Mouse (Mus musculus): ENCODE results near the gene Suox. TPM values are rescaled to one million over a fixed set of nuclear protein-coding genes. Genes with fewer than 3 reads are reported as not detected.

Gene Suox
- polyA plus RNA-seq, 1 experiment from 2014 or later = 11.1 TPM

DNA sequence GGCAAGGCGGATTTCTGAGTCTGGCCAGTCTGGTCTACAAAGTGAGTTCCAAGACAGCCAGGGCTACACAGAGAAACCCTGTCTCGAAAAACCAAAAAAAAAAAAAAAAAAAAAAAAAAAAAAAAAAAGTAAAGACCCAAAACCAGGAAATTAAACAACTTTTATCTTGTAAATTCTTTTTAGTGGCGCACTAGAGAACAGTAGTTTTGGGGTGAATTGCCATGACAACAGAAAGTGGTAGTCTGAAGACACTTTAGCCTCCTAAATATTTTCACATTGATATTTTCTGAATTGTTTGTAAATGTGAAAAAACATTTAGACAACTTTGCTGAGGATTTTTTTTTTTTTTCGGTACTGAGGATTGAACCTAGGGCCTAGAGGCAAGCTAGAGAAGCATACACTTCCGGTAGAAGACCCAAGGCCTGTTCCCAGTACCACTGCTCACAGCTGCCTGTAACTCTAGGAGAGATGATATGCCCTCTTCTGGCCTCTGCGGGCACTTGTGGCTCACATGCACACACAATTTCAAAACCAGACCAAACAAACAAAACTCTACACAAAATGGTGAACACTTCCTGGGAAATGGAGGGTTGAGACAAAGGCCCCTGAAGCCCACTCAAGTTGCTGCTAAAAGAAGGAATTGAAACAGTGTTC lies 23.3 kb upstream of the Suox start:
- peak overlapping the region; percentile 58; the same call in 1 of the 2 replicates for H3K9ac ChIP-seq
- H3K27me3 ChIP-seq (replicated peaks) = no peaks in the 10 kb centered on the region
- no peaks in the 10 kb centered on the region for H3K9me3 ChIP-seq
- peaks cover 46% of the 10 kb centered on the region for H3K36me3 ChIP-seq
- ATAC-seq (ENCODE audit: extremely low read depth, insufficient number of reproducible peaks, low FRiP score, low TSS enrichment) = no peak
- 0 out of 2 replicates have a peak overlapping the region, but pooled peaks have one; percentile 44 for H3K4me3 ChIP-seq
- peak overlapping the region; percentile 71 for H3K4me2 ChIP-seq
- H3K27ac ChIP-seq (replicated peaks) = peak overlapping the region; percentile 76
- peaks cover 42% of the 10 kb centered on the region for H3K4me1 ChIP-seq
- WGBS = 80% methylated on average over 6 of the region's 6 CpGs

DNA sequence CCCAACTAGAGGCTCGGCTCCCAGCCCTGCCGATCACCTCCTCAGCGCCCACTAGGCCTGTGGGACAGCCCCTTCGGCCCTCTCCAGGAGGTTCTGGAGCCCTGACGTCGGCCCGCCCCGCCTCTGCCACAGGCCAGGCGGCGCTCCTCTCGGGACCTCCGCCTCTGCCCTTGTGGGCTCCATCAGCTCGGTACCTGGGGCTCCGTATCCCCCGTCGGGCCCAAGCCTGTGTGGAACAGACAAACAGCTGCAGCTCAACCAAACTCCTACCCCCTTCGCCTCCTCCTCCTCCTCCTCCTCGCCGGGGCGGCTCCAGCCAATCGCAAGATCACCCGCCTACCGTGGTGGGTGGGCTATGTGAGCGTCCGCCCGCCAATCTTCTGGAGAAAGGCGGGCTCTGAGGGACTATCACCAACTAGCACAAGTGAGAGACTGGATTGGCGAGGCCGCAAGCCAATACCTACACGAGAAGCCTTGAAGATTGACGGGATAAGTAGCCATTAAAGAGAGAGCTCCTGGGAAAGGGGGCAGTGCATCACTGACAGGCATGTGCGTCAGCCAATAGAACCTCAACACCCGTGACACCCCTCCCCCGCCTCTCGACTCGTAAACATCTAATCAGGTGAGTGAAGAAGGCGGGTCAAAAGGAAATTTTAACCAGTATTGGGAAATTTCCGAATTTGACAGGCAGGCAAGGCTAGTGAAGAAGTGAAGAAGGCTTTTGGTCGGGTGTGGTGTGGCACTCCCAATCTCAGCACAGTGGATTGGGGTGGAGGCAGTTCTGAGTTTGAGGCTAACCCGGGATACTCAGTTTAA lies 22.3 kb upstream of the Suox start, which contains the start of gene Rab5b:
Gene Rab5b (minus strand): TSS at position 273 of the 816 bp plus-strand sequence.
- Histone ChIP-seq H3K27me3 (replicated peaks) (no peaks in the 10 kb centered on the region), H3K9me3 (no peaks in the 10 kb centered on the region), H3K4me1 (peaks cover 41% of the 10 kb centered on the region), H3K4me3 (peak within 1 kb of the TSS; percentile 91), H3K27ac (replicated peaks) (peak within 1 kb of the TSS; percentile 99), H3K9ac (peak within 1 kb of the TSS; percentile 97), H3K36me3 (peaks cover 36% of the 10 kb centered on the region), H3K4me2 (peak within 1 kb of the TSS; percentile 71)
- under 1% methylated on average over 40 of the region's 40 CpGs for WGBS
- ATAC-seq (ENCODE audit: extremely low read depth, insufficient number of reproducible peaks, low FRiP score, low TSS enrichment) = peak; percentile 97

DNA sequence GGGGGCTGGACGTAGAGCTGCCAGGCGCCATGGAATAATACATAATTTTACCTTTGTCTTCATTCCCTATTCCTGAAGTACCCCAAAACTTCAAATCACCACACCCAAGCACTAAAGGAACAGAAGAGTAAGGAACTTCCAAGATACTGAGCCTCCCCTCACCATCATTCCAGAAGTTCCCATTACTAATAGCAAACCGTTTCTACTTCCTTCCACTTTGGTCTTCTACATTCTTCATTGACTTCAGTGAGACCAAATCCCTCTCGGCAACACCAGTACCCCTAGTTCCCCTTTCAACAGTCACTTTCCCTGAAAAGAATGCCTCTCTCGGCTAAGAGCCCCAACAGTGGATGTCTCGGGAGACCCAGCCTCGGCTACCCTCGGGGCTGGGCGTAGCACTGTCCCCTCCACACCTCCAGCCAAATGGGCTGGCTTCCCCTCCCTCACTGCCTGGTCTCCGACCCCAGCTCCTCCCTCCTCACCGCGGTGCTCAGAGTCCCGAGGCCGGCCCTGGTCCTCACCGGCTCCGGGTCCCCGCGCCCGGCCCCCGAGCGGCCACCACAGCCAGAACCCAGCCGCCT lies 21.6 kb upstream of the Suox start:
- ATAC-seq (ENCODE audit: extremely low read depth, insufficient number of reproducible peaks, low FRiP score, low TSS enrichment) = no peak; the same call in 1 of the 2 replicates
- under 1% methylated on average over 22 of the region's 22 CpGs for WGBS
- Histone ChIP-seq H3K27me3 (replicated peaks) (no peaks in the 10 kb centered on the region), H3K4me3 (peak overlapping the region; percentile 91), H3K9ac (peak overlapping the region; percentile 97), H3K9me3 (no peaks in the 10 kb centered on the region), H3K4me2 (peak overlapping the region; percentile 70), H3K4me1 (peaks cover 41% of the 10 kb centered on the region), H3K36me3 (peaks cover 29% of the 10 kb centered on the region), H3K27ac (replicated peaks) (peak overlapping the region; percentile 99)

DNA sequence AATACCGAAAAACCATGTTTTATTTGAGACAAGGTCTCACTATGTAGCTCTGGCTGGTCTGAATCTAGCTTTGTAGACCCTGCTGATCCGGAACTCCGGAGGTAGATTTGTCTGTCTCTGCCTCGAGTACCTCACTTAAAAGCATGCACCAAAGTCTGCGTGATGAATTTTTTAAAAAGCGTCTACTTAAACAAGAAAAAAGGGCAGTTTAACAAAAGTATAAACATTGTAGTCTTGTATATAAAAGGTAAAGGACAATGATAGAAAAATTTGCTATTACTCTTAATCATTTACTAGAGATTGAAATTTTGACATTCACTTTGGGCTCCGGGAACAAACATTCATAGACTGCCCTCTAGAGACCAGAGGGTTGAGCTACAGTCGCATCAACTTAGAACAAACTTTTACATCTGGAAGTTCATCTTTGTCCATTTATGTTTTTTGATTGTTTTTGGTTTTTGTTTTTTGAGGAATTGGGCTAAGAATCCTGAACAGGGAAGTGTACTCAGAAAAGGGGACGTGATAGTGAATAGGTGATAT lies 666 bp upstream of the Suox start:
- Histone ChIP-seq H3K9me3 (no peaks in the 10 kb centered on the region), H3K27ac (replicated peaks) (peak overlapping the region; percentile 55), H3K9ac (peak overlapping the region; percentile 84), H3K36me3 (peaks cover 25% of the 10 kb centered on the region), H3K4me3 (peak overlapping the region; percentile 77), H3K27me3 (replicated peaks) (0 out of 2 replicates have a peak, but pooled peaks cover 6% of the 10 kb centered on the region), H3K4me2 (peak overlapping the region; percentile 85), H3K4me1 (peaks cover 12% of the 10 kb centered on the region)
- WGBS = under 1% methylated on average over 9 of the region's 9 CpGs
- ATAC-seq (ENCODE audit: extremely low read depth, insufficient number of reproducible peaks, low FRiP score, low TSS enrichment) = no peak

DNA sequence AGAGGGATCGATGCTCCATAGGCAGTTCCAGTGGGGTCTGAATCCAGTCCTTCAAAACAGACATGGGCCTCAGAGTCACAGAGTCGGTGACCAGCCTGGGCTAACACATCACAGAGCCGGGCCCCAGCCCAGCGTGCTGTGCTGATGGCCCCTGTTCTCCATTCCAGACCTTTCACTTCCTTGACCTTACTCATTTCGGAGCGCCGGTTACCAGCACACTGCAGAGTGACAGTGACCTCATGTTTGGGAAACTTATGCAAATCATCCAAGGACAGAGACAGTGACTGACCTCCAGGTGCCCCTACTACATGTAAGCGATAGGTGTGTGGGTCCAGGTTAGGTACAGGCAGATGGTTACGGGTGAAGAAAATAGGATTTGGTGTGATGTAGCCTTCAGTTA lies 2.7 kb downstream of the Suox start:
- Histone ChIP-seq H3K4me1 (peaks cover 21% of the 10 kb centered on the region), H3K36me3 (peaks cover 13% of the 10 kb centered on the region; the same call in 1 of the 2 replicates), H3K27me3 (replicated peaks) (0 out of 2 replicates have a peak, but pooled peaks cover 6% of the 10 kb centered on the region), H3K27ac (replicated peaks) (no peak overlapping the region), H3K9ac (no peak overlapping the region), H3K4me2 (no peak overlapping the region), H3K9me3 (no peaks in the 10 kb centered on the region), H3K4me3 (no peak overlapping the region)
- 85% methylated on average over 9 of the region's 9 CpGs for WGBS
- ATAC-seq (ENCODE audit: extremely low read depth, insufficient number of reproducible peaks, low FRiP score, low TSS enrichment) = no peak

DNA sequence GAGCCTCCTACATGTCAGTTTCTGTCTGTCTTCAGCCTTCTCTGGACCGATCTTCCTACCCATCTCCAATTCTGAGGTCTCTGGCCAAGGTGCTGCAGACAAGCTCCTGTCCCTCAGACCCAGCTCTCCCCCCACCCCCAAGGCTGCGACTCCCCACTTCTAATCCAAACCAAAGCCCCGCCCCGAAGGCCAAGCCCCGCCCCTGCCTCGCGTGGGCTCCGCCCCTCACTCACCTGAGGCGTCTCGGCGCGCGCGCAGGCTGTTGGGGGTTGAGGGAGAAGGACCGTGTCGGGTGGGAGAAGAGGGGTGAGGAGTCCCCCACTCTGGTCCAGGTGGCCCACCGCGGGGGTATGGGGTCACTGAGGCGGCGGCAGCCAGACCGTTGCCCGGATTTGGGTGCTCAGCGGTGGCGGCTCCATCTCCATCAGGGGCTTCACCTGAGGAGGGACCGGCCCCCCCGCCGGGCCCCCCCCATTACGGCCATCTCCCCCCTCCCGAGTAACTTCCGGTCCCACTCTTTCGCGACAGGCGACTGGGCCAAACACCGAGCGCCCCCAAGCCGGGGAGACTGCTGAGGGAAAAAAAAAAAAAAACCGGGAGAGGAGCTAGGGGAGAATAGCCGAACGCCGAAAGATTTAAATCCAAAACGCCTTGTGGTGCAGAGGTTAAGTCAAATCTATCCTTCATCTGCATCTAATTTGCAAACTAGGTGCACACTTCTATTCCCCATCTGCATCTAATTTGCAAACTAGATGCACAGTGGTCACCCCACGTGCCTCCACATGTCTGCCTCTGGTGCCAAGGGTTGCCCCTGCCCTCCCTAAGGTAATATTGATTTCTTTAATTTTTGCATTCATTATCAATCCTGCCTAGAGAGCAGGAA lies 4.8 kb downstream of the Suox start:
- no peak for ATAC-seq (ENCODE audit: extremely low read depth, insufficient number of reproducible peaks, low FRiP score, low TSS enrichment)
- H3K27ac ChIP-seq (replicated peaks) = 0 out of 2 replicates have a peak overlapping the region, but pooled peaks have one; percentile 28

DNA sequence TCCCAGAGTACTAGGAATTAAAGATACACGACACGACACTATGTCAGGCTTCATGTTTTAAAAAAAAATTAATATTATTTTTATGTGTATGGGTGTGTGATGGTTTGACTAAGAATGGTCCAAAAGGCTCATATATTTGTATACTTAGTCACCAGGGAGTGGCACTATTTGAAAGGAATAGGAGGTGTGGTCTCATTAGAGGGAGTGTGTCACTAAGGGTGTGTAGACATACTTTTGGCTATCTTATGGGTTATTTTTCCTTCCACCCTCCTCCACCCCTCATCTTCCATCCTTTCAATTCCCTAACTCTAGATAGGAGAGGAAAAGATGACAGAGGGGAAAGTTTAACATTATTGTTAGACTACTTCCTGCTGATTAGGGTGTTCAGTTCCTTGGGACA lies 8.1 kb downstream of the Suox start:
- Histone ChIP-seq H3K4me2 (no peak overlapping the region), H3K4me3 (no peak overlapping the region), H3K27ac (replicated peaks) (no peak overlapping the region), H3K27me3 (replicated peaks) (0 out of 2 replicates have a peak, but pooled peaks cover under 1% of the 10 kb centered on the region), H3K9me3 (no peaks in the 10 kb centered on the region), H3K36me3 (peaks cover 3% of the 10 kb centered on the region; the same call in 1 of the 2 replicates), H3K4me1 (peaks cover 9% of the 10 kb centered on the region), H3K9ac (no peak overlapping the region)
- 88% methylated on average over 2 of the region's 2 CpGs for WGBS
- no peak for ATAC-seq (ENCODE audit: extremely low read depth, insufficient number of reproducible peaks, low FRiP score, low TSS enrichment)

More for the DNA sequence above, 4.8 kb downstream of the Suox start:
- Histone ChIP-seq H3K4me3 (peak overlapping the region; percentile 82), H3K27me3 (replicated peaks) (0 out of 2 replicates have a peak, but pooled peaks cover 6% of the 10 kb centered on the region), H3K4me2 (peak overlapping the region; percentile 89), H3K4me1 (peaks cover 18% of the 10 kb centered on the region), H3K36me3 (peaks cover 13% of the 10 kb centered on the region; the same call in 1 of the 2 replicates), H3K9me3 (no peaks in the 10 kb centered on the region), H3K9ac (peak overlapping the region; percentile 87)
- WGBS = 1% methylated on average over 41 of the region's 42 CpGs

DNA sequence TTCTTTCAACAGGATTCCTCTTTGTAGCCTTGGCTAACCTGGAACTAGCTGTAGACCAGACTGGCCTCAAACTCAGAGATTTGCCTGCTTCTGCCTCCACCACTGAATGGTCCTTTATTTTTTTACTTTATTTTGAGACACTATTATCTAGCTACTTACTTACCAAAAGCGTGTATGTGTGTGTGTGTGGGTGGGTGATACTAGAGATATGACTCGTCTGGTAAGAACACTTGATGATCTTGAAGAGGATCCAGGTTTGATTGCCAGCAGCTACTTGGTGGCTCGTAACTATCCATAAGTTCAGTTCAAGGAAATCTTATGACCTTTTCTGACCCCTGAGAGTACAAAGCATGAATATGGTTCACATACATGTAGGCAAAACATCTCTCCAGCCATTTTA lies 8.6 kb downstream of the Suox start:
- WGBS = 64% methylated on average over 3 of the region's 3 CpGs
- H3K4me1 ChIP-seq = peaks cover 9% of the 10 kb centered on the region

DNA sequence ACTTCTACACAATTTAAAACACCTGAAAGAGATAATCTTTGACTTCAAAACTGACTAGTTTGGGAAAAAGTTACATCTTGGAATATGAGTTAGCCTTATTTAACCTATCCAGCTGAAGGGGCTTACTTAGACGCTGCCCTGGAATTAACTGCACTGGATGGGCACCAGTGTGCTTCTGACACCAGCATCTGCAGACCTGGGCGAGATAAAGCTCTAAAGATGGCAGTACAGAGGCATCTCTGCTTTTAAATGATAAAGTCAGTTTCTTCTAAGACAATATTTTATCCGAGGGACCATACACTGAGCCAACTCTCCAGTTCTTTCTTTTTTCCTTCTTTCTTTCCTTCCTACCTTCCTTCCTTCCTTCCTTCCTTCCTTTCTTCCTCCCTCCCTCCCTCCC lies 9.1 kb downstream of the Suox start:
- WGBS = 55% methylated on average over 3 of the region's 3 CpGs
- no peak overlapping the region for H3K27ac ChIP-seq (replicated peaks)
- ATAC-seq (ENCODE audit: extremely low read depth, insufficient number of reproducible peaks, low FRiP score, low TSS enrichment) = no peak

More for the DNA sequence above, 8.6 kb downstream of the Suox start:
- H3K4me2 ChIP-seq = no peak overlapping the region
- no peak overlapping the region for H3K27ac ChIP-seq (replicated peaks)
- no peaks in the 10 kb centered on the region for H3K36me3 ChIP-seq
- no peak for ATAC-seq (ENCODE audit: extremely low read depth, insufficient number of reproducible peaks, low FRiP score, low TSS enrichment)
- H3K9ac ChIP-seq = no peak overlapping the region
- no peaks in the 10 kb centered on the region for H3K27me3 ChIP-seq (replicated peaks)
- H3K9me3 ChIP-seq = no peaks in the 10 kb centered on the region
- H3K4me3 ChIP-seq = no peak overlapping the region

DNA sequence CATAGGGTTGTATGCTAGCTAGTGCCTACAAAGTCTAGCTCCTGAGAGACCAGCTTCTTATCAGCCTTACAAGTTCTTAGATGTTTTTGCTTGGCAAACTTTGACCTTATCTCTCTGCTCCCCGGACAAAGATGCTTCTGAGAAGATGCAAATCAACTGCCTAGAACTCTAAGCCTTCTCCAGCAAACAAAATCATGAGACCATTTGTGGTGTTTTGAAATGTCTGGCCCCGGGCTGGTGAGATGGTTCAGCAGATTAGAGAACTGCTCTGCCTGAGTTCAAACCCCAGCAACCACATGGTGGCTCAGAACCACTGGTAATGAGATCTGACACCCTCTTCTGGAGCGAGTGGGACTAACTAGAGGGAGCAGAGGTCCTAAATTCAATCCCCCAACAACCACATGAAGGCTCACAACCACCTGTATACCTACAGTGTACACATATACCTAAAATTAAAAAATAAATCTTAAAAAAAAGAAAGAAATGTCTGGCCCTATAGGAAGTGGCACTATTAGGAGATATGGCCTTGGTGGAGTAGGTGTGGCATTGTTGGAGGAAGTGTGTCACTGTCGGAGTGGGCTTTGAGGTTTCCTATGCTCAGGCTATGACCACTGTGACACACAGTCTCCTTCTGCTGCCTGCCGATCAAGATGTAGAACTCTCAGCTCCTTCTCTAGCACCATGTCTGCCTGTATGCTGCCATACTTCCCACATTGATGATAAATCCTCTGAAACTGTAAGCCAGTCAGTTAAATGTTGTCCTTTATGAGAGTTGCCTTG lies 10.2 kb downstream of the Suox start:
- no peaks in the 10 kb centered on the region for H3K27me3 ChIP-seq (replicated peaks)
- no peak overlapping the region for H3K4me2 ChIP-seq
- H3K27ac ChIP-seq (replicated peaks) = no peak overlapping the region
- H3K4me3 ChIP-seq = no peak overlapping the region
- no peaks in the 10 kb centered on the region for H3K36me3 ChIP-seq
- peaks cover 7% of the 10 kb centered on the region for H3K4me1 ChIP-seq
- no peak for ATAC-seq (ENCODE audit: extremely low read depth, insufficient number of reproducible peaks, low FRiP score, low TSS enrichment)
- H3K9me3 ChIP-seq = no peaks in the 10 kb centered on the region
- 46% methylated on average over 5 of the region's 5 CpGs for WGBS
- H3K9ac ChIP-seq = no peak overlapping the region

More for the DNA sequence above, 9.1 kb downstream of the Suox start:
- Histone ChIP-seq H3K4me2 (no peak overlapping the region), H3K9me3 (no peaks in the 10 kb centered on the region), H3K27me3 (replicated peaks) (no peaks in the 10 kb centered on the region), H3K9ac (no peak overlapping the region), H3K4me3 (no peak overlapping the region), H3K36me3 (no peaks in the 10 kb centered on the region), H3K4me1 (peaks cover 9% of the 10 kb centered on the region)

Data from heart, embryonic 13.5 days (tissue).